In the genomic region with DNA sequence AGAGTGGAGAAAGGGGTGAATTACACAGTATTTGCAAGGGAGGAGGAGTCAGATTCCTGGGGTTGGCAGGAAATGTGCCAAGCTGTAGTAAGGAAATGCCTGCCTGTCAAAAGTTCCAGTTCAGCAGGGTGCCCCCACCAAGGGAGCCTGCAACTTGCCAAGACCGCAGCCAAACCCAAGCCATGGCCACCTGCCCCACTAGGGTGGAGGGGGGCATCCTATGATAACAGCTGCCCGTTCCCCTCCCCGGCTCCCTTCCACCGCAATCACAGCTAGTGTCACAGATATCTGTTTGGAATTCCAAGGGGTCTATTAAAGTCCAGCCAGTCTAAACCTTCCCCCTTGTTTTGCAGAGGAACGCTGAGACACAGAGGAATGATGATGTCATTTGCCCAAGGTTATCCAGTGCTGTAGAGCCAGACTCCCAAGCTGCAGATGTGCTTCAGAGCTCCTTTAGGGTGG, we compare ENCODE assay signal across 9 mouse cellular contexts. TPM values are rescaled to one million over a fixed set of nuclear protein-coding genes. Genes with fewer than 3 reads are reported as not detected.
DNase-seq lines count a peak whose midpoint lies in the region; ATAC-seq and TF ChIP-seq lines count a peak whose summit lies in the region.
"Had no signal": no experiment of that assay in that cellular context is flagged by ENCODE, and none has a peak within 500 bp of the region (broad histone marks: within the 10 kb centered on the region; RNA-seq: fewer than 3 reads in every experiment).

No protein-coding gene starts in this region.

- H3K4me3 ChIP-seq in gastrocnemius, adult 2 months: peak overlapping the region; percentile 68
- H3K4me3 ChIP-seq in brown adipose tissue, adult 24 weeks (ENCODE audit: insufficient read depth, low read depth, low read length): peak overlapping the region; percentile 65
- H3K4me3 ChIP-seq in heart, embryonic 16.5 days (ENCODE audit: low read length): peak overlapping the region; percentile 62
- peak overlapping the region; percentile 39 for H3K4me3 ChIP-seq in neural tube, embryonic 15.5 days (replicated peaks)

- H3K4me1 ChIP-seq in brown adipose tissue, adult 24 weeks (ENCODE audit: control insufficient read depth, insufficient read depth, insufficient read length, low read length): no peaks in the 10 kb centered on the region
- H3K4me1 ChIP-seq in heart, embryonic 16.5 days (ENCODE audit: control insufficient read depth, insufficient read depth, low read length): peaks cover 11% of the 10 kb centered on the region; the same call in 1 of the 2 replicates
- H3K4me1 ChIP-seq in neural tube, embryonic 15.5 days: peaks cover 8% of the 10 kb centered on the region

- H3K36me3 ChIP-seq in heart, embryonic 16.5 days (ENCODE audit: control insufficient read depth, insufficient read depth): no peaks in the 10 kb centered on the region
- no peaks in the 10 kb centered on the region for H3K36me3 ChIP-seq in neural tube, embryonic 15.5 days
- H3K36me3 ChIP-seq: G1E had no signal

- 0 out of 2 replicates have a peak, but pooled peaks cover 2% of the 10 kb centered on the region for H3K27me3 ChIP-seq in heart, embryonic 16.5 days (ENCODE audit: control insufficient read depth, insufficient read depth, low read length)
- H3K27me3 ChIP-seq in neural tube, embryonic 15.5 days (replicated peaks): peaks cover 30% of the 10 kb centered on the region

- intact Hi-C loops in gastrocnemius, adult 2 months (cut with DNase I): no loop called here

- no peaks in the 10 kb centered on the region for H3K9me3 ChIP-seq in heart, embryonic 16.5 days (replicated peaks; ENCODE audit: control insufficient read depth, low read length)
- no peaks in the 10 kb centered on the region for H3K9me3 ChIP-seq in neural tube, embryonic 15.5 days (replicated peaks)
- H3K9me3 ChIP-seq: G1E had no signal

- H3K27ac ChIP-seq in gastrocnemius, adult 2 months: peak overlapping the region; percentile 87
- H3K27ac ChIP-seq in brown adipose tissue, adult 24 weeks (replicated peaks; ENCODE audit: low read depth, low read length): peak overlapping the region; percentile 57
- H3K27ac ChIP-seq in heart, embryonic 16.5 days (ENCODE audit: low read length): peak overlapping the region; percentile 62
- H3K27ac ChIP-seq in neural tube, embryonic 15.5 days (replicated peaks): no peak overlapping the region

- TF ChIP-seq CTCF in gastrocnemius, adult 2 months (IDR thresholded peaks at IDR 0.05): no peak

- no peak for ATAC-seq in heart, embryonic 16.5 days (replicated peaks; ENCODE audit: extremely low read depth, insufficient read depth, low FRiP score)
- no peak for ATAC-seq in neural tube, embryonic 15.5 days (ENCODE audit: low FRiP score)

- peak overlapping the region; percentile 93 for H3K4me2 ChIP-seq in heart, embryonic 16.5 days (ENCODE audit: low read depth, low read length)
- H3K4me2 ChIP-seq in neural tube, embryonic 15.5 days: peak overlapping the region; percentile 64

- DNase-seq in gastrocnemius, adult 2 months: no peak
- no peak for DNase-seq in gastrocnemius, adult 8-10 months (ENCODE audit: low spot score in 2 of 2)
- peak; percentile 64 to 75 for DNase-seq in kidney, postnatal 25 days
- no peak for DNase-seq in right cerebral cortex, postnatal 10 days (ENCODE audit: low spot score in 2 of 2)
- no peak for DNase-seq in spleen, postnatal 10 days (ENCODE audit: low spot score in 2 of 2)

- WGBS in heart, embryonic 16.5 days: 3% methylated on average over 5 of the region's 5 CpGs
- WGBS in neural tube, embryonic 15.5 days: 24% methylated on average over 5 of the region's 5 CpGs

- peak overlapping the region; percentile 73 for H3K9ac ChIP-seq in heart, embryonic 16.5 days (ENCODE audit: low read length)
- no peak overlapping the region for H3K9ac ChIP-seq in neural tube, embryonic 15.5 days (replicated peaks)

RNA-seq across cellular contexts. Expression of gene Myof, which starts 1.1 kb away (rescaled TPM):
- total RNA-seq in gastrocnemius, adult 2 months (2021): 1 to 10 TPM; 4.7 to 6.4 TPM
- 1 to 10 TPM; 4.0 to 5.8 (median 5.0) TPM for total RNA-seq in gastrocnemius, adult 8-10 months (2022)
- polyA plus RNA-seq in brown adipose tissue, adult 24 weeks (2012; ENCODE audit: insufficient read depth, insufficient read length, missing spikeins): 4.4 and 5.5 TPM in 2 replicates
- polyA plus RNA-seq in heart, embryonic 16.5 days (2015; fragmentation: Nextera tagmentation; extraction: Ambion mirVana): 5.5 and 6.7 TPM in 2 replicates
- polyA plus RNA-seq in neural tube, embryonic 15.5 days (2015; fragmentation: Nextera tagmentation; extraction: Ambion mirVana): 2.0 and 3.6 TPM in 2 replicates
- polyA plus RNA-seq: G1E had no signal

RNA-seq across cellular contexts. Expression of gene Cep55, which starts 12.5 kb away (rescaled TPM):
- not detected for total RNA-seq in gastrocnemius, adult 2 months (2021)
- total RNA-seq in gastrocnemius, adult 8-10 months (2022): not detected
- polyA plus RNA-seq in brown adipose tissue, adult 24 weeks (2012; ENCODE audit: insufficient read depth, insufficient read length, missing spikeins): not detected in 2 replicates
- 28.5 and 33.5 TPM in 2 replicates for polyA plus RNA-seq in heart, embryonic 16.5 days (2015; fragmentation: Nextera tagmentation; extraction: Ambion mirVana)
- polyA plus RNA-seq in neural tube, embryonic 15.5 days (2015; fragmentation: Nextera tagmentation; extraction: Ambion mirVana): 3.6 and 9.9 TPM in 2 replicates

RNA-seq across cellular contexts. Expression of gene Ffar4, which starts 54.6 kb away (rescaled TPM):
- total RNA-seq in gastrocnemius, adult 2 months (2021): not detected
- under 1 TPM in 2 of 4 experiments, not detected in 2; 0.35 to 0.54 TPM for total RNA-seq in gastrocnemius, adult 8-10 months (2022)
- polyA plus RNA-seq in brown adipose tissue, adult 24 weeks (2012; ENCODE audit: insufficient read depth, insufficient read length, missing spikeins): 13.8 and 36.9 TPM in 2 replicates
- polyA plus RNA-seq in heart, embryonic 16.5 days (2015; fragmentation: Nextera tagmentation; extraction: Ambion mirVana): 0.35 and 0.49 TPM in 2 replicates
- polyA plus RNA-seq in neural tube, embryonic 15.5 days (2015; fragmentation: Nextera tagmentation; extraction: Ambion mirVana): 0.18 and 1.9 TPM in 2 replicates
- total RNA-seq: G1E had no signal
- polyA plus RNA-seq: G1E had no signal

Comparison
In these comparisons a context has a peak if more than half of its experiments do, and no peak if none do; other contexts are left out.
1. DNase-seq: peak in kidney, postnatal 25 days (2 of 2); none in gastrocnemius, adult 2 months (single experiment), gastrocnemius, adult 8-10 months (0 of 2), right cerebral cortex, postnatal 10 days (0 of 2) and spleen, postnatal 10 days (0 of 2).
2. Peak in every context shown above with its lines, with median percentiles within 50 percentile points of each other: H3K4me3 ChIP-seq.